Mouse (Mus musculus) E14TG2a.4 (cell line): Measurements from ENCODE around the gene Pmm2.

Experiments
- H3K27me3 ChIP-seq: 2 replicates; pipeline ENCODE4 v1.6.1; 2014; ENCODE audit warnings: low read length, control low read depth; ENCODE audit not compliant: insufficient read depth
- H3K36me3 ChIP-seq: 2 replicates; pipeline ENCODE4 v1.6.1; 2014; ENCODE audit warnings: low read length, control low read depth; ENCODE audit not compliant: insufficient read depth
- H3K4me1 ChIP-seq: replicated peaks from 2 replicates; pipeline ENCODE4 v1.6.1; 2014; ENCODE audit warnings: low read depth, low read length, control low read depth
- H3K4me3 ChIP-seq: replicated peaks from 2 replicates; pipeline ENCODE4 v1.5.1; 2014; ENCODE audit warnings: mild to moderate bottlenecking, low read length
- H3K9me3 ChIP-seq: 2 replicates; pipeline ENCODE4 v1.6.1; 2014; ENCODE audit warnings: low read length, control low read depth
- CTCF ChIP-seq: conservative IDR thresholded peaks from 2 replicates; pipeline ENCODE4 v1.5.1; 2014; ENCODE audit warnings: low read length
- NANOG ChIP-seq: IDR thresholded peaks from 2 replicates; pipeline ENCODE4 v1.6.1; 2014; ENCODE audit warnings: borderline replicate concordance, low read length, mixed read lengths
- POU5F1 ChIP-seq: IDR thresholded peaks from 2 replicates; pipeline ENCODE4 v1.6.1; 2014; ENCODE audit warnings: low read length, borderline replicate concordance

Gene Pmm2

DNA sequence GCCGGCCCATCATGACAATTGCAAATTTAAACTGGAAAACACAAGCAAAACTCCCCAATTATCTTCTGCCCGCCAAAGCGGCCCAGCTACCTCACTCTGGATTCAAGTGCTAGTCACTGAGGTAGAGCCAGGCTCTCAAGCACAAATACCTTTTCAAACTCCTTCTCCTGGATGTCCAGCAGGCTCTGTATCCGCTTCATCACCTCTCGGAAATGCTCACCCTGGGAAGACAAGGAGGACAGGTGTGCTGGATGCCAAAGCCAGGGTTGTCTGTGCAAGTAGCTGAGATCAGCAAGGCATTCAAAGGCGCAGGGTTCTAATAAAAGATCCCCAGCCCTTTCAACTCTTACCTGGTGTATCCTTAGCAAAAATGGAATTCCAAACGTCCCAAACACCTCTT, 53.7 kb downstream of the Pmm2 start:
- peaks cover 100% of the 10 kb centered on the region for H3K36me3 ChIP-seq
- H3K4me3 ChIP-seq = no peak overlapping the region
- TF ChIP-seq NANOG = no peak
- no peak for TF ChIP-seq CTCF
- no peak for TF ChIP-seq POU5F1
- no peaks in the 10 kb centered on the region for H3K9me3 ChIP-seq
- H3K4me1 ChIP-seq = peaks cover 77% of the 10 kb centered on the region
- H3K27me3 ChIP-seq = no peaks in the 10 kb centered on the region

DNA sequence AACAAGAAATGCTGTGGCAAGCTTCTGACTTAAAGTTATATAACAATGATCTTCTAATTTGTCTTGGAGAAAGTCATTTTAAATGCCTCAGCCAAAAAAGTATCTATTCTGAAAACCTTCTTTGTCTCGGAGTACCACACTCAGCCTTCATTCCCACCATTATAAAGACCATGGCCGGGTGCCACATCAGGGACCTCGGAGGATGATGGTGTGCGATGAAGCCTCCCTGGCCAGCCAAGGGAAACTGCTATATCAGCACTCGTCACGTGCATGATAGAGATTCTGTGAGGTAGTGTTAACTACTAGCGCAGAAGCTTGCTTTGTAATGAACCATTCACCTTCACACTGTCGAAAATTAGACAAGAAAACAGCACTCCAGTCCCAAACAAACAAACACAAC, 62.1 kb downstream of the Pmm2 start:
- Histone ChIP-seq H3K9me3 (no peaks in the 10 kb centered on the region), H3K27me3 (no peaks in the 10 kb centered on the region), H3K36me3 (peaks cover 100% of the 10 kb centered on the region), H3K4me3 (no peak overlapping the region), H3K4me1 (peaks cover 34% of the 10 kb centered on the region)
- TF ChIP-seq NANOG = no peak
- TF ChIP-seq CTCF = no peak
- TF ChIP-seq POU5F1 = no peak

DNA sequence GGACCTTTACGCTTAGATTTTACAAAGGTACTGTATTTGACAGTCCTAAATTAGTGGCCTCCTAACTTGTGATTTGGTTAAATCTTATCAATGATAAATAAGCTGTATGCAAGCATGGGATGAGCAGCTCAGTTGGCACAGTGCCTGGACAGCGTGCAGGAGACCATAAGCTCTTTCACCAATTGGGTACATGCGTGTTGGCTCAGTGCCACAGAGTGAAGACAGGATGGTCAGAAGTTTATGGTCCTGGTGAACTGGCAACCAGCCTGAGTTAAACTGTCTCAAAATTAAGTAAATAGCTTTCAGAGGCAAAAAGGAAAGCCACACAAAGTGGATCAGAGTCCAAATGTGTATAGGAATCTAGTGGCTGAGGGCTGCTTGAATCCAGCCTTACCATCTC, 63.1 kb downstream of the Pmm2 start:
- peaks cover 100% of the 10 kb centered on the region for H3K36me3 ChIP-seq
- no peak overlapping the region for H3K4me3 ChIP-seq
- no peaks in the 10 kb centered on the region for H3K9me3 ChIP-seq
- TF ChIP-seq NANOG (no peak), CTCF (no peak), POU5F1 (no peak)
- H3K4me1 ChIP-seq = peaks cover 37% of the 10 kb centered on the region
- H3K27me3 ChIP-seq = no peaks in the 10 kb centered on the region

DNA sequence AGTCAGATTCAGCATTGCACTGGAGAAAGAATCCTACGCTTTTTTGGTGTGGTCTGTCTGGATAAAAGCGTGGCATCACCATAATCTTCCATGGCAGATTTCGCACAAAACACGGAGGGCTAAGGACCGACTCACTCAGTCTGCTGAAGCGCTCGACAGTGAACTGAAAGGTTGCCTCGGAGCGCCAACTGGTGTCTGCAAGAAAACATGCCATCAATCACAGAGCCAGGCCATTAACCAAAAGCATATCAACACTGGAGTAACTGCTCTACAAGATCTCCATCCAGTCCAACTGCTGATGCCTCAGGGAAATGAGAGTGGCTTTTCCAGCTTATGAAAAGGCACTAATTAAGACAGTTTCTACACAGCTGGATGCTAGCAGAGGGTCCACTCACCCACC, 74.5 kb downstream of the Pmm2 start:
- Histone ChIP-seq H3K9me3 (no peaks in the 10 kb centered on the region), H3K4me1 (peaks cover 100% of the 10 kb centered on the region), H3K27me3 (no peaks in the 10 kb centered on the region), H3K36me3 (peaks cover 100% of the 10 kb centered on the region), H3K4me3 (no peak overlapping the region)
- TF ChIP-seq POU5F1 = no peak
- no peak for TF ChIP-seq CTCF
- no peak for TF ChIP-seq NANOG
